Mouse (Mus musculus) right cerebral cortex, adult 18-20 months (tissue): ENCODE measurements around the gene Cacna2d3.

Source experiments
- DNase-seq: peaks from one replicate; pipeline ENCODE4 v3.0.0; 2022; ENCODE audit warnings: mixed read lengths

Cacna2d3 gene

GRCm38 (mm10) chr14:29382786-29383185 lies 338.9 kb downstream of the Cacna2d3 start:
- no peak for DNase-seq

- no peak for DNase-seq
Measured at GRCm38 (mm10) chr14:29366911-29367310, 354.8 kb downstream of the Cacna2d3 start.

GRCm38 (mm10) chr14:29362448-29362847 lies 359.2 kb downstream of the Cacna2d3 start:
- DNase-seq = no peak

- DNase-seq = no peak
Measured at GRCm38 (mm10) chr14:29350627-29351026, 371.0 kb downstream of the Cacna2d3 start.

- DNase-seq = no peak
Measured at GRCm38 (mm10) chr14:29341581-29341980, 380.1 kb downstream of the Cacna2d3 start.

- no peak for DNase-seq
Measured at GRCm38 (mm10) chr14:29340728-29341127, 380.9 kb downstream of the Cacna2d3 start.

- no peak for DNase-seq
Measured at GRCm38 (mm10) chr14:29334897-29335296, 386.8 kb downstream of the Cacna2d3 start.

GRCm38 (mm10) chr14:29334216-29334615 lies 387.4 kb downstream of the Cacna2d3 start:
- DNase-seq = no peak

- no peak for DNase-seq
Measured at GRCm38 (mm10) chr14:29324430-29324782, 397.3 kb downstream of the Cacna2d3 start.

GRCm38 (mm10) chr14:29323718-29324429 lies 397.8 kb downstream of the Cacna2d3 start:
- DNase-seq = no peak

GRCm38 (mm10) chr14:29313431-29313830 lies 408.2 kb downstream of the Cacna2d3 start:
- no peak for DNase-seq

GRCm38 (mm10) chr14:29305623-29306022 lies 416.0 kb downstream of the Cacna2d3 start:
- no peak for DNase-seq

- DNase-seq = no peak
Measured at GRCm38 (mm10) chr14:29296185-29296754, 425.4 kb downstream of the Cacna2d3 start.

- no peak for DNase-seq
Measured at GRCm38 (mm10) chr14:29278901-29279300, 442.8 kb downstream of the Cacna2d3 start.

- no peak for DNase-seq
Measured at GRCm38 (mm10) chr14:29278401-29278800, 443.3 kb downstream of the Cacna2d3 start.

- no peak for DNase-seq
Measured at GRCm38 (mm10) chr14:29277701-29278100, 444.0 kb downstream of the Cacna2d3 start.

GRCm38 (mm10) chr14:29273890-29274289 lies 447.8 kb downstream of the Cacna2d3 start:
- DNase-seq = no peak

- DNase-seq = no peak
Measured at GRCm38 (mm10) chr14:29270541-29270940, 451.1 kb downstream of the Cacna2d3 start.

- no peak for DNase-seq
Measured at GRCm38 (mm10) chr14:29269816-29270215, 451.8 kb downstream of the Cacna2d3 start.

GRCm38 (mm10) chr14:29268609-29269008 lies 453.1 kb downstream of the Cacna2d3 start:
- DNase-seq = no peak

GRCm38 (mm10) chr14:29267233-29267874 lies 454.3 kb downstream of the Cacna2d3 start:
- no peak for DNase-seq

- no peak for DNase-seq
Measured at GRCm38 (mm10) chr14:29260621-29261020, 461.0 kb downstream of the Cacna2d3 start.

- DNase-seq = no peak
Measured at GRCm38 (mm10) chr14:29243516-29243915, 478.1 kb downstream of the Cacna2d3 start.

GRCm38 (mm10) chr14:29238446-29238845 lies 483.2 kb downstream of the Cacna2d3 start:
- DNase-seq = no peak
